Mouse (Mus musculus) lung, adult 2 months (tissue): ENCODE results near the gene Grk1. TPM values are rescaled to one million over a fixed set of nuclear protein-coding genes. Genes with fewer than 3 reads are reported as not detected.

ENCODE experiments used
- DNase-seq: peaks from one replicate; pipeline ENCODE4 v3.0.0; 2022
- H3K4me1 ChIP-seq: fragments of 200-500 bp; 2 replicates; pipeline ENCODE4 v1.6.1; 2011; ENCODE audit warnings: low read length; ENCODE audit not compliant: control insufficient read depth, insufficient read depth
- H3K4me3 ChIP-seq: fragments of 200-500 bp; replicated peaks from 2 replicates; pipeline ENCODE3; 2011; ENCODE audit warnings: low read depth, mild to moderate bottlenecking, control low read depth, low read length; ENCODE audit errors: extremely low read depth
- CTCF ChIP-seq: fragments of 200-500 bp; IDR thresholded peaks from 2 replicates; pipeline ENCODE4 v1.5.1; 2011; ENCODE audit warnings: mild to moderate bottlenecking, low read length, control low read depth; ENCODE audit not compliant: insufficient read depth
- POLR2A ChIP-seq: fragments of 200-500 bp; IDR thresholded peaks from 2 replicates; pipeline ENCODE4 v1.6.1; 2011; ENCODE audit warnings: low read depth, mild to moderate bottlenecking, control low read depth, low read length, borderline replicate concordance; ENCODE audit errors: extremely low read depth
- WGBS: fragments of 180-500 bp; shearing (Covaris S2); methylation state at CpG from one replicate; pipeline ENCODE4 v1.1.7; 2018; 5-methylcytosine and 5-hydroxymethylcytosine counted together
- polyA plus RNA-seq: library from polyadenylated mRNA; depleted of rRNA; stranded (reverse); fragments of >200 nt; gene quantifications from 2 replicates; pipeline ENCODE4 v1.2.3, GENCODE M21; 2012; rRNA removed

The Grk1 gene
- polyA plus RNA-seq, 1 experiment, result not detected

DNA sequence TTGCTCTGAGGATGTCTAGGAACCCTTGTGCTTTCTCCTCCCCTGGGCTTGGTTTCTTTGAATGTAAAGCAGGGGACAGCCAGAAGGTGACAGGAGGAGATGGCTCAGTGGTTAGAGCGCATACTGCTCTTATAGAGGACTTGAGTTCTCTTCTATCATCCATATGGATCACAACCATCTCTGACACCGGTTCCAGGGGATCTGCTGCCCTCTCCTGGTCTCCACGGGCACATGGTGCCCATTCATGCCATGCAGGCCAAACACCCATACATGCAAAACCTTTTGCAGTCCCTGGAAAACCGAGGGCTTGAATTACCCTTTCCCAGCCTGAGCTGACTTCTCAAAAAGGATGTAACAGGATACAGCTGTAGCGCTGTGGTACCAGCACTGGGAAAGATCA lies 62.1 kb downstream of the Grk1 start:
- WGBS, result 67% methylated on average over 5 of the region's 5 CpGs
- no peak for DNase-seq
- Histone ChIP-seq H3K4me3 (no peak overlapping the region), H3K4me1 (no peaks in the 10 kb centered on the region; the same call in 1 of the 2 replicates)
- TF ChIP-seq CTCF (peak; percentile 53), POLR2A (no peak)

DNA sequence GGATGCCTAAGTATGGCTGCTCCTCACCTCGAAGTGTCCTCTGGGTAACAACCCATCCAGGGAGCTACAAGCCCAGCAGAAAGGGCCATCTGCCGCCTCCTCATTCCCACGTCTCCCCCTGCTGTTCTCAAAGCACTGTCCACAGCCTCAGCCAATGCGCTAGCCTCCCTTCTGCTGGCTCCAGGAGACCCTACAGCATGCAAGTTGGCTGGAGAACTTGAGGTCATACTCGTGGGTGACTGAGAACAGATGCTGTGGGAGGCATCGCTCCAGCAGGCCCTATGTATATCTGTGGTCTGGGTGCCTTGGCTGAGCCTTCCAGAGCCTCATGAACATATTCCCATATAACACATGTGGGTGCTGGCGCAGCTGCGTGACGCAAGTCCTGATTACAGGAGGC lies 63.9 kb downstream of the Grk1 start:
- TF ChIP-seq CTCF (no peak), POLR2A (no peak)
- H3K4me3 ChIP-seq, result no peak overlapping the region
- no peak for DNase-seq
- H3K4me1 ChIP-seq, result no peaks in the 10 kb centered on the region
- 78% methylated on average over 9 of the region's 9 CpGs for WGBS

DNA sequence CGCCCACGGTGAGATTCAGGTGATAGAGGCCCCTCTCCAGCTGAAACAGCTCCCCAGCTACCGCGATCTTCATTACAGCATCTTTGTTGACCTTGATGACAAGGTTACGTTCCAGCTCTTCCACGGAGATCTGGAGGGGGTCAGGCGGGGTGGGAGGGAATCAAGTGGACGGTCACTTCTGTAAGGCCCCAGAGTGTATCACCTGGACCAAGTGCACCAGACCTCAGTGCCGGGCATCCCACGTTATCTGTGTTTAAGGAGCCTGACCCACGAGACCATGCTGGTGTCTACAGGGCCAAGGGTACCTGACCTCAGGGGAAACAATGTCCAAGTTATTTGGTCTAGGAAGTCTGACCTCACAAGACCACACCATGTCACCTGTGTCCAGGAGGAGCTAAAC lies 66.6 kb downstream of the Grk1 start:
- no peak for TF ChIP-seq POLR2A
- no peak for TF ChIP-seq CTCF
- no peak for DNase-seq
- Histone ChIP-seq H3K4me3 (no peak overlapping the region), H3K4me1 (no peaks in the 10 kb centered on the region)
- 80% methylated on average over 11 of the region's 11 CpGs for WGBS

Other genes with a start within 250 kb of the Grk1 start
- 602 and 729 TPM in 2 replicates for gene Lamp1, start 245.9 kb upstream of the Grk1 start, polyA plus RNA-seq
- gene Grtp1, start 204.5 kb upstream of the Grk1 start, polyA plus RNA-seq, result 19.0 and 21.4 TPM in 2 replicates
- gene Adprhl1, start 150.9 kb upstream of the Grk1 start, polyA plus RNA-seq, result 0.91 and 2.2 TPM in 2 replicates
- gene Dcun1d2, start 117.0 kb upstream of the Grk1 start, polyA plus RNA-seq, result 19.7 and 23.3 TPM in 2 replicates
- gene Tmco3, start 116.9 kb upstream of the Grk1 start, polyA plus RNA-seq, result 35.4 and 39.4 TPM in 2 replicates
- gene Tfdp1, start 66.3 kb upstream of the Grk1 start, polyA plus RNA-seq, result 17.1 and 28.0 TPM in 2 replicates
- gene Atp4b, start 8.3 kb upstream of the Grk1 start, polyA plus RNA-seq, result 0.49 TPM in 1 of 2 replicates, not detected in the other
- 5.5 and 7.3 TPM in 2 replicates for gene Tmem255b, start 30.1 kb downstream of the Grk1 start, polyA plus RNA-seq
- 245 and 264 TPM in 2 replicates for gene Gas6, start 89.4 kb downstream of the Grk1 start, polyA plus RNA-seq
- gene 1700029H14Rik, start 157.4 kb downstream of the Grk1 start, polyA plus RNA-seq, result 0.11 and 0.69 TPM in 2 replicates